Mouse (Mus musculus) kidney, embryonic 14.5 days (tissue): ENCODE measurements around the gene Sez6l. TPM values are rescaled to one million over a fixed set of nuclear protein-coding genes. Genes with fewer than 3 reads are reported as not detected.

Source experiments
- ATAC-seq: fragments of 200-750 bp; cut with Nextera tagmentation; 2 replicates; pipeline ENCODE4 v1.8.0; 2017; ENCODE audit warnings: moderate number of reproducible peaks, mild to moderate bottlenecking, moderate TSS enrichment, moderate library complexity; ENCODE audit not compliant: low FRiP score, low TSS enrichment
- H3K27ac ChIP-seq: fragments of 300-500 bp; sonication (generic); 2 replicates; pipeline ENCODE4 v1.5.1; 2014; ENCODE audit warnings: low read depth, mild to moderate bottlenecking, low read length, moderate library complexity, mixed read lengths
- H3K27me3 ChIP-seq: fragments of 300-500 bp; sonication (generic); 2 replicates; pipeline ENCODE4 v1.6.1; 2014; ENCODE audit warnings: mild to moderate bottlenecking, low read length; ENCODE audit not compliant: control insufficient read depth, insufficient read depth
- H3K36me3 ChIP-seq: fragments of 300-500 bp; sonication (generic); 2 replicates; pipeline ENCODE4 v1.6.1; 2014; ENCODE audit warnings: low read length, mixed read lengths; ENCODE audit not compliant: control insufficient read depth, insufficient read depth
- H3K4me1 ChIP-seq: fragments of 300-500 bp; sonication (generic); 2 replicates; pipeline ENCODE4 v1.6.1; 2014; ENCODE audit warnings: low read length, mixed read lengths; ENCODE audit not compliant: control insufficient read depth, insufficient read depth
- H3K4me2 ChIP-seq: fragments of 300-500 bp; sonication (generic); replicated peaks from 2 replicates; pipeline ENCODE4 v1.6.1; 2014; ENCODE audit warnings: low read depth, mild to moderate bottlenecking, low read length
- H3K4me3 ChIP-seq: fragments of 300-500 bp; sonication (generic); 2 replicates; pipeline ENCODE4 v1.5.1; 2014; ENCODE audit warnings: mild to moderate bottlenecking, low read length
- H3K9ac ChIP-seq: fragments of 300-500 bp; sonication (generic); 2 replicates; pipeline ENCODE4 v1.6.1; 2014; ENCODE audit warnings: low read depth, mild to moderate bottlenecking, low read length, moderate library complexity
- H3K9me3 ChIP-seq: fragments of 300-500 bp; sonication (generic); 2 replicates; pipeline ENCODE4 v1.6.1; 2016; ENCODE audit warnings: low read length; ENCODE audit not compliant: control insufficient read depth
- WGBS: fragments of 180-500 bp; shearing (Covaris S2); extraction: QIAGEN DNeasy Blood & Tissue Kit; methylation state at CpG from one replicate; pipeline ENCODE4 v1.1.7; 2014; 5-methylcytosine and 5-hydroxymethylcytosine counted together
- polyA plus RNA-seq: library from polyadenylated mRNA; unstranded; fragments of >200 nt; fragmentation: Nextera tagmentation; extraction: Ambion mirVana; gene quantifications from 2 replicates; pipeline ENCODE4 v1.2.1, GENCODE M21; 2014

The Sez6l gene
- polyA plus RNA-seq, 1 experiment from 2014 or later = 0.26 TPM

DNA sequence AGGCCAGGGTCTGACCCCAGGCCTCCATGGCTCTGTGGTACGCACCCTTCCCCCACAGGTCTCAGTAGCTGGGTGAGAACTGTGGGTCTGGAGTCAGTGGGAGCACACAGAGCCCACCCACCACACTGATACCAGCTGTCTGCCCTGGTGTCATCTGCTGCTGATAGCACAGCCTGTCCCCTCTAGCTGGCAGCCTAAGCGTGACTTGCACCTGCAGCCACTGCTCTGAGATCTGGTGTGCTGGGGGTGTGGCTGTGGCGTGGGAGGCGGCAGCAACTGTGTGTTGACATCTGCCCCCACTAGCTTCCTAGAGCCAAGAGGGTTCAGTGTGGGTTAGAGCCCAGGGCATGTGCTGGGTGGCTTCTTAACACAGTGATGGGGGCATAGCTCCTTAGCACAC lies 200.9 kb downstream of the Sez6l start:
- Histone ChIP-seq H3K4me2 (no peak overlapping the region), H3K9me3 (no peaks in the 10 kb centered on the region), H3K9ac (no peak overlapping the region), H3K36me3 (peaks cover 39% of the 10 kb centered on the region), H3K4me3 (no peak overlapping the region), H3K4me1 (no peaks in the 10 kb centered on the region), H3K27me3 (no peaks in the 10 kb centered on the region), H3K27ac (no peak overlapping the region)
- ATAC-seq = no peak
- WGBS = 92% methylated on average over 4 of the region's 4 CpGs

DNA sequence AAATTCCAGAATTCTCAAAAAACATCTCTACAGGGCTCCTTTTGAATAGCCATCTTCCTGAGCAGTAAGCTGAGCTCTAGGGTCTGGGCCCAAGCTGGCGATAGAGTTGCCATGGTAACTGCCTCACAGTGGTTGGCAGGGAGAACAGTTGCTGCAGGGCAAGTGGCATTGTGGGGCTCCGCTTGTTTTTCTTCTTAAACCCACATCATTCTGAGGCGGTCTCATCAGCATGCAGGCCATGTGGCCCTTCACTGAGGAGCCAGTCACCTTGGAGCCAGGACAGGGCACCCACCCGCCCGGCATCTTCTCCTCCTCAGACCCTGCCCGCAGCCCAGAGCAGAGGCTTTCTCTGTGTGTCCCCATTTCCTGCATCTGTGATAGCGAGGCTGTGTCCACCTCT lies 205.1 kb downstream of the Sez6l start:
- WGBS = 73% methylated on average over 7 of the region's 7 CpGs
- Histone ChIP-seq H3K27me3 (no peaks in the 10 kb centered on the region), H3K4me1 (no peaks in the 10 kb centered on the region), H3K27ac (no peak overlapping the region), H3K4me2 (no peak overlapping the region), H3K9ac (no peak overlapping the region), H3K4me3 (no peak overlapping the region), H3K9me3 (no peaks in the 10 kb centered on the region), H3K36me3 (peaks cover 62% of the 10 kb centered on the region)
- no peak for ATAC-seq

DNA sequence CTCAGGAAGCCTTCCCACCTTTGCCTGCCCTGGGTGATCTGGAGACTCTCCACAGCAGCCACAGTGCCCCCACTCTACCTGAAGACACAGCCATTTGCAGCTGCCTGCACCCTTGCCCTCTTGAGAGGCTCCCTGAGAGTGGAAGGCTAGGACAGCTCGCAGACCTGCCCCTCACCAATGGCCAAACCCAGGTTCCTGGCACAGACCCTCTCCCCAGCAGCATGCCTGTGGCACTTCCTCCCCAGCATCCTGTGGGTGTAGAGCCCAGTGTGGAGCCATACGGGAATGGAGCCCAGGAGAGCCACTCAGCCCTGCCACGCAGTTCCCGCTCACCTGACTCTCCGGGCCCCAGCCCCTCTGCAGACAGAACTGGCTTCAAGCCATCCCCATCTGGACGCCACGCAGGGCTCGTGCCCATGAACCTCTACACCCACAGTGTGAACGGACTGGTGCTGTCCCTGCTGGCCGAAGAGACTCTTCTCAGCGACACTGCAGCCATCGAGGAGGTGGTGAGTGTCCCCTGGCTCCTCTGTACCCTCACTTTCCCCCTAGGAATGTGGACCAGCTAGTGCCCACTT lies 206.7 kb downstream of the Sez6l start:
- H3K27ac ChIP-seq = no peak overlapping the region
- ATAC-seq = no peak
- no peak overlapping the region for H3K4me2 ChIP-seq
- no peaks in the 10 kb centered on the region for H3K27me3 ChIP-seq
- H3K4me1 ChIP-seq = no peaks in the 10 kb centered on the region
- peaks cover 66% of the 10 kb centered on the region for H3K36me3 ChIP-seq
- H3K4me3 ChIP-seq = no peak overlapping the region
- H3K9me3 ChIP-seq = no peaks in the 10 kb centered on the region
- WGBS = 91% methylated on average over 12 of the region's 12 CpGs
- no peak overlapping the region for H3K9ac ChIP-seq

DNA sequence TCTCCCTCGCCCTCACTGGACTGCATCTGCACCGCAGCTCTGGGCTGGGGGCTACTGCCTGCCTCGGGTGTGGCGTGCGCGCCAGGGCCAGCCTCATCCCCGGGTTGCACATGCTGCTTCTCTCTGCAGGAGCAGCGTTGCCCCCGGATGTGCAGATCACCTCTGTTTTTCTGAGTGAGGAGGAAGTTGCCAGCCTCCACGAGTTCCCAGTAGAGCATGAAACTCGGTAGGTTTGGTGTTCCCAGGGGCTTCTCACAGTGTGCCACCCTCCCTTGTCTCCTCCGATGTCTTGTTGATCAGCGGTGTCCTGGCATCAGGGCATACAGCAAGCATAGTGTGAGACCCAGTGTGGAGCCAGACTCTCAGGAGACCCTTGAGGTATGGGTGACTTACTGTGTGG lies 207.7 kb downstream of the Sez6l start:
- WGBS = 91% methylated on average over 13 of the region's 13 CpGs
- H3K4me1 ChIP-seq = no peaks in the 10 kb centered on the region
- H3K4me3 ChIP-seq = no peak overlapping the region
- ATAC-seq = no peak
- H3K27me3 ChIP-seq = no peaks in the 10 kb centered on the region
- peaks cover 66% of the 10 kb centered on the region for H3K36me3 ChIP-seq
- H3K4me2 ChIP-seq = no peak overlapping the region
- H3K9me3 ChIP-seq = no peaks in the 10 kb centered on the region
- no peak overlapping the region for H3K27ac ChIP-seq
- no peak overlapping the region for H3K9ac ChIP-seq

Other genes starting within 250 kb of the Sez6l start
- gene Srrd, start 234.1 kb downstream of the Sez6l start, polyA plus RNA-seq = 46.0 and 47.0 TPM in 2 replicates
- gene Hps4, start 234.1 kb downstream of the Sez6l start, polyA plus RNA-seq = 35.4 and 37.6 TPM in 2 replicates
- 0.12 and 0.41 TPM in 2 replicates for gene Gm6583, start 221.2 kb downstream of the Sez6l start, polyA plus RNA-seq
- gene Asphd2, start 182.3 kb downstream of the Sez6l start, polyA plus RNA-seq = 8.2 and 9.0 TPM in 2 replicates
- not detected in 2 replicates for gene Gm6588, start 127.8 kb downstream of the Sez6l start, polyA plus RNA-seq